Mouse (Mus musculus) large intestine, adult 2 months (tissue): Measurements from ENCODE around the gene Ddi2. TPM values are rescaled to one million over a fixed set of nuclear protein-coding genes. Genes with fewer than 3 reads are reported as not detected.

ENCODE experiments used
- DNase-seq: peaks from one replicate; pipeline ENCODE4 v3.0.0-alpha.2; 2012; ENCODE audit warnings: low read depth, low spot score
- WGBS: fragments of 180-500 bp; shearing (Covaris S2); methylation state at CpG from one replicate; pipeline ENCODE4 v1.1.7; 2018; 5-methylcytosine and 5-hydroxymethylcytosine counted together
- polyA plus RNA-seq: library from polyadenylated mRNA; depleted of rRNA; stranded (reverse); fragments of >200 nt; gene quantifications from 2 replicates; pipeline ENCODE4 v1.2.3, GENCODE M21; 2012

Gene Ddi2
- polyA plus RNA-seq, 1 experiment, result 12.1 TPM

- DNase-seq, result no peak
- 94% methylated on average over 1 of the region's 1 CpGs for WGBS
These were observed 12.0 kb downstream of the Ddi2 start for GRCm38 (mm10) chr4:141711250-141711649.

GRCm38 (mm10) chr4:141708971-141709370 lies 14.2 kb downstream of the Ddi2 start:
- no peak for DNase-seq
- 80% methylated on average over 2 of the region's 2 CpGs for WGBS

DNA sequence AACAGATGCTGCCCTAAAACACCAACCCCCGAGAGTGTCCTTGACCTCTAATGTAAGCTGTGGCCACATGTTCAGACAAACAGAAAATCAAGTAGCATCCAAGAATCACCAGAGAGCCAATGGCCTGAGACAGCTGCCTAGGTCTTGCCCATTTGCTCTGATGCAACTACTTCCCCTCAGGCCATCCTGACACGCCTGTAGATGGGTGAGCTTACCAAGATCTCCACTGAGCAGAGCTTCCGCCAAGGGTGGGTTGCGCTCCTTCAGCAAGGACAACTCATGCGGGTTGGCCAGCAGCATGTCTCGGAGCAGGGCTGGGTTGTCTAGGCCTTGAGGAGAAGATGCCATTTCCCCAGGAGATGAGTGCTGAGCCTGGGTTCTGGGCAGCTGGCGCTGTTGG lies 15.2 kb downstream of the Ddi2 start:
- no peak for DNase-seq

GRCm38 (mm10) chr4:141705331-141705730 lies 17.9 kb downstream of the Ddi2 start:
- no peak for DNase-seq
- WGBS, result 76% methylated on average over 4 of the region's 4 CpGs

More for the DNA sequence above, 15.2 kb downstream of the Ddi2 start:
- 86% methylated on average over 7 of the region's 7 CpGs for WGBS

DNA sequence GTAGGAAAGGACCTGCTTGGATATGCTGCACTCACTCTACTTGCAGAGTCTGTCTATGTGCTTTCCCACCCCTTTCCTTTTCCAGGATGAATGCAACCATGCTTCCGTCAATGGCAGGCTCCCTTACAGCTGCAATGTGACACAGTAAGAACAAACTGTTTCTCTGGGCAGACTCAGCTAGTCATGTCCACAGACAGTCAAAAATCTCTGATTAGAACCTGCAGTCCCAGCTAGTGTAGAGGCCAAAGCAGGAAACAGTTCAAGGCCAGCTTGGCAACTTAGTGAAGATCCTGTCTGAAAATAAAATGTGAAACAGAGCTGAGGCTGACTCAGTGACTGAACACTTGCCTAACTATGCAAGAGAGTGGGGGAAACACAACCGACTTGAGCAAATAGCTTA lies 18.6 kb downstream of the Ddi2 start:
- DNase-seq, result no peak
- WGBS, result 84% methylated on average over 2 of the region's 2 CpGs

GRCm38 (mm10) chr4:141694719-141695118 lies 28.5 kb downstream of the Ddi2 start:
- no peak for DNase-seq

GRCm38 (mm10) chr4:141688505-141688904 lies 34.7 kb downstream of the Ddi2 start:
- WGBS, result 86% methylated on average over 8 of the region's 8 CpGs
- DNase-seq, result no peak

More at GRCm38 (mm10) chr4:141694719-141695118, 28.5 kb downstream of the Ddi2 start:
- 91% methylated on average over 8 of the region's 8 CpGs for WGBS

DNA sequence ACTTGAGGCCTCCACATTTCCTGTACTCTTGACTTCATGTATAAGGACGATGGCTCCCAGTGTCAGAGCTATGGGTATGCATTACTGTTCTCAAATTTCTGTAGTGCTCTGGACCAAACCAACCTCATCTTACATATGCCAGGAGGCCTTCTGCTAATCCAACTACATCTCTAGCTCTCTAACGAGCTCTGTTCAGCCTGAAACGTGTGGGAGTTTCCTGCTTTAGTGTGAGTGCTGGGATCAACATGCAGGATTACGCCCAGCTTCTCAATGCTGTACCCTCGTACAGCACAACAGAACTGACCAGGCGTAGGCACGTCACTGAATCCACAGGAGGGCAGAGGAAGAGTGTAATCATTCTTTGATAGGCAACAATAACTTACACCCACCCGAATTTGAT lies 36.7 kb downstream of the Ddi2 start:
- WGBS, result 81% methylated on average over 8 of the region's 8 CpGs

GRCm38 (mm10) chr4:141686093-141686492 lies 37.1 kb downstream of the Ddi2 start:
- DNase-seq, result no peak
- WGBS, result 81% methylated on average over 3 of the region's 3 CpGs

More for the DNA sequence above, 36.7 kb downstream of the Ddi2 start:
- DNase-seq, result no peak

GRCm38 (mm10) chr4:141685499-141685898 lies 37.7 kb downstream of the Ddi2 start, which contains the start of gene Rsc1a1:
Gene Rsc1a1, minus strand, starts transcription at chr4:141685599.
- 92% methylated on average over 6 of the region's 6 CpGs for WGBS
- DNase-seq, result no peak

GRCm38 (mm10) chr4:141682706-141683230 lies 40.5 kb downstream of the Ddi2 start:
- 86% methylated on average over 12 of the region's 12 CpGs for WGBS

GRCm38 (mm10) chr4:141681767-141682166 lies 41.5 kb downstream of the Ddi2 start:
- WGBS, result 51% methylated on average over 7 of the region's 7 CpGs
- no peak for DNase-seq

More at GRCm38 (mm10) chr4:141682706-141683230, 40.5 kb downstream of the Ddi2 start:
- no peak for DNase-seq

DNA sequence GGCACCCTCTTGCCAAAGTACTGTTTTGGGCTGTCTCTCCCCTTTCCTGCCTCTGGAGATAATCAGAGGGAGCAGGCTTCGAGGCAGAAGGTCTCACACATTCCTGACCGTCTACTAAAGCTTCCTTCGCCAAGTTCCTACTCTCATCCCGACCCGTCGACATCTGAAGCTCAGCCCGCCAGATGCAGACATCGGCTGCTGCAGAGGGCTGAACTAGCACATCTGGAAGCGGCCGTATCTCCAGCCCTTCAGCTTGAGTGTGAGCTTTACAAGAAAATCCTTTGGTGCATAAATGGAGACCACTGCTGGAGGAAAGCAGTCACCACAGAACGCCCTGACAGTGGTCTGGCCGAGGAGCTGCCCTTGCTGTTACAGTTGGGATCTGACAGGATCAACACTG lies 42.3 kb downstream of the Ddi2 start:
- DNase-seq, result no peak
- 76% methylated on average over 12 of the region's 12 CpGs for WGBS

- no peak for DNase-seq
- WGBS, result 89% methylated on average over 2 of the region's 2 CpGs
These were observed 44.2 kb downstream of the Ddi2 start for GRCm38 (mm10) chr4:141679016-141679415.

DNA sequence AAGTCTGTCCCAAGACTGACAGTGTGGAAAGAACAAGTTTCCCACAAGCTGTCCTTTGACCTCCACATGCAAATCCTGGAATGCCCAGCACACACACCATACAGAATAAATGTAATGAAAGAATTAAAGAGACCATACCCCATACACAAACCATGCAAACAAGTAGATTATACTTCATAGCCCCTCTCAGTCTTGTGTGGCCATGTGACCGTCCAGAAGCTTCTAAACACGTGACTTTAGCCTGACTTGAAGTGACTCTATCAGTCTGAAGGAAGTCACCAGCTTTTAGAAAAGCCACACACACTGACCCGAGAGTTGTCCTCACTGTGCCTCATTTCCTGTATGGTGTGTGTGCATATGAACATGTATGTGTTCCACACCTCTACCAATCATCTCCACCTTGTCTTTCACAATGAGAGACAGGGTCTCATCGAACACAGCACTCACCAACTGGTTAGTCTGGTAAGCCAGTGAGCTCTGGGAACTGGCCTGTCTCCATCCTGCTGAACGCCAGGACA lies 46.7 kb downstream of the Ddi2 start:
- no peak for DNase-seq
- 66% methylated on average over 5 of the region's 5 CpGs for WGBS

DNA sequence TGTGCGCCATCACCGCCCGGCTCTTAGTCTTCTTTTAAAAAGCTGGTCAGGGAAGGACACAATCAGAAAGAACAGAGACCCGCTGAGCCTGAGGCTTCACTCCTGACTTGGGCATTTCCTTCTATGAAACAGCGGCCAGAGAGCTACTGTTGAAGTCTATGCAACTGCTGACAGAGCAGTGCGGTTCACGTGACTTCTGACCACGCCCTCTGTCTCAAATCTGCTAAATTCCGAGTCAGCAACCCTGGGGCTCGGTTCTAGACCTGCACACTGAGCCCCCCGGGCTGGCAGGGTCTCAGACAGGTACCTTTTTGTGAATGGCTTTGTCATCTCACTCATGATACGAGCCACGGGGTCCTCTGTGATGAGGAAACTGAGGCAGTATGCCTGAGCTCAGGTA lies 50.9 kb downstream of the Ddi2 start:
- DNase-seq, result no peak
- 73% methylated on average over 13 of the region's 13 CpGs for WGBS

DNA sequence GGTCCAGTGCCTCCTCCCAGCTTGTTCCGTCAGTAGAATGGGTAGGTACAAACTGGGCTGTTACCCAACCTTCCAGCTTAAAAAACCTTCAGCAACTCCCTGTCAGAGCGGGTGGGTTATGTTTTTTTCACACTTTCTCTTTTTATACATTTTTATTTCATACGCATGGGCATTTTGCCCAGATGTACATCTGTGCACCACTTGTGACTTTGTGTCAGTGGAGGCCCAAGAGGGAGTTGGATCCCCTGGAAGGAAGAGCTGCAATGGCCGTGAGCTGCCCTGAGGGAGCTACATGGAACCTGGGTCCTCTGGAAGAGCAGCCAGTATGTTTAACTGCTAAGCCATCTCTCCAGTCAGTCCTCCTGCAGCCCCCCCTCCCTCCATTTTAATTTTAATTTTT lies 51.8 kb downstream of the Ddi2 start:
- DNase-seq, result no peak
- 81% methylated on average over 4 of the region's 4 CpGs for WGBS

DNA sequence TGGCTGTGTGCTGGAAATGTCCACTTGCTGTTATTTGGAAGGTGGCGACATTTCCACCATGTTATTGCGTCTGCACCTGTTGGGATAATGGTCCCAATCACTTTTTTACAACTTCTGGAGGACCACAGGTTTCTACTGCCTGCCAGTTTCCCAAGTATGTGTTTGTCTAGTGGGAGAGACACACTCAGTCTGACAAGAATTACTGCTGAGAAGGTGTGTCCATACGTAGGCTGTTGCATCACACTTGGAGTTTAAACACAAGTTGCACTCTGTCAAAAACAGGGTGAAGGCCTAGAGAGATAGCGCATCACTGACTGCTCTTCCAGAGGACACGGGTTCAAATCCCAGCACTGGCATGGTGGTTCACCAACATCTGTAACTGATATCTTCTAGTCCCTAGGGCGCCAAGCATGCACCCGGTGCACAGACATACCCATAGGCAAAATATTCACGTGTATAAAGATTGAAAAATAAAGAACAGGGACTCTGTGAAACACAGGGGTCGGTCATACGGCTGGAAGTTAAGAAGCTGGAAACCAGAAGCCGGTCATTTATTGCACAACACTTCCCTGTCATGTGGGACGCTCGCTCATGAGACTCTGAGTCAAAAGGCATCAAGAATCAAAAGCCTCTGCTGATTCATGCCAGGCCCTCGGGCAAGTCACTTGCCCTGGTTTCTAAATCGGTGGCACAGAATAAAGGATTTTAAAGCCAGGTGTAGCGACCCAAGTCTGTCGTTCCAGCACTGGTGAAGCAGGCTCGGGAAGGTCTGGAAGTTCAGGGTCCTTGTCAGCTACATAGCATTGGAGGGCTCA lies 53.1 kb downstream of the Ddi2 start:
- WGBS, result 64% methylated on average over 18 of the region's 18 CpGs

GRCm38 (mm10) chr4:141664799-141665198 lies 58.4 kb downstream of the Ddi2 start, which contains the start of gene Plekhm2:
Gene Plekhm2, minus strand, starts transcription at chr4:141664899.
- 81% methylated on average over 8 of the region's 8 CpGs for WGBS
- no peak for DNase-seq

More for the DNA sequence above, 53.1 kb downstream of the Ddi2 start:
- DNase-seq, result peak; percentile 42

DNA sequence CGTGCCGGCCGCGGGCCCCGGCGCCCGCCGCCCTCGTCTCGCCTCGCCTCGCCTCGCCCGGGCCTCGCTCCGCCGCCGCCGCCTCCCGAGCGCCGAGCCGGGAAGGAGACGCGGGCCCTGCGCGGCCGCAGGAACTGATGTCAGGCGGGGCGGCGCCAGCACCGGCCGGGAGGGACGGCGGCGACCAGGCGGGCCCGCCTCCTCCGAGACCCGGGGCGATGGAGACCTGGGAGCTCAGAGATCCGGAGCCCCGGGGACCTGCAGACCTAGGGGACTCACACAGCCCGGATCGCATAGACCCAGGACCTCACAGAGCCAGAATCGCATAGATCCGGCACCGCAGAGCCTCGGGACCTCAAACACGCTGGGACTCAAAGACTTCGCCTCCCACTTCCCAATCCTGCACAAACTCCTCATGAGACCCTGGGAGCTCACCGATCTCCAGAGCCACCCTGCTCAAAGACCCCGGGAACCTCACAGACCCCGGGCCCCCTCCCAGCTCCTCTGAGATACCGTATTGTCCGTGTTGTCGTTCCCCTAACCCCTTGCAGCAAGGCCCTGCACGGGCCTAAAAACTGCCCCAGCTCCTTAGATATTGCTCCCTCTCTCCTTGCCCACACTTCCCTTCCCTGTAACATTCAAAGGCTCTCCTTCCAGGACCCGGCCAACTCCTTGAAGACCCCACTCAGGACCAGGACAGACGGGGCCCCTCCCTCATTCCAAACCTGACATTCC lies 59.0 kb downstream of the Ddi2 start:
- peak; percentile 32 for DNase-seq
- 1% methylated on average over 60 of the region's 60 CpGs for WGBS
